17 mouse cellular contexts compared by ENCODE assay signal in genomic region chr13:42894598-42894997, GRCm38 (mm10).
DNase-seq lines count a peak whose midpoint lies in the region; ATAC-seq and TF ChIP-seq lines count a peak whose summit lies in the region.
"Had no signal": no experiment of that assay in that cellular context is flagged by ENCODE, and none has a peak within 500 bp of the region (broad histone marks: within the 10 kb centered on the region; RNA-seq: fewer than 3 reads in every experiment).

No protein-coding gene starts in this region.

- H3K4me2 ChIP-seq in forebrain, embryonic 15.5 days (replicated peaks): no peak overlapping the region
- no peak overlapping the region for H3K4me2 ChIP-seq in forebrain, embryonic 13.5 days
- H3K4me2 ChIP-seq in forebrain, postnatal 0 days (ENCODE audit: low read depth): no peak overlapping the region
- H3K4me2 ChIP-seq in forebrain, embryonic 14.5 days (ENCODE audit: low read length): no peak overlapping the region
- H3K4me2 ChIP-seq: embryonic facial prominence, embryonic 12.5 days; forebrain, embryonic 12.5 days had no signal

- 0 out of 2 replicates have a peak overlapping the region, but pooled peaks have one; percentile 23 for H3K27ac ChIP-seq in forebrain, embryonic 15.5 days (replicated peaks)
- H3K27ac ChIP-seq in forebrain, embryonic 13.5 days: no peak overlapping the region
- no peak overlapping the region for H3K27ac ChIP-seq in forebrain, postnatal 0 days (ENCODE audit: low read depth, low read length)
- no peak overlapping the region for H3K27ac ChIP-seq in forebrain, embryonic 14.5 days (ENCODE audit: low read depth, low read length)
- peak overlapping the region; percentile 36; the same call in 1 of the 2 replicates for H3K27ac ChIP-seq in layer of hippocampus, adult 2 months
- H3K27ac ChIP-seq: embryonic facial prominence, embryonic 10.5 days; embryonic facial prominence, embryonic 12.5 days; forebrain, embryonic 12.5 days had no signal

- no peaks in the 10 kb centered on the region for H3K36me3 ChIP-seq in forebrain, embryonic 15.5 days
- H3K36me3 ChIP-seq in forebrain, embryonic 13.5 days (ENCODE audit: poor library complexity, severe bottlenecking): no peaks in the 10 kb centered on the region
- H3K36me3 ChIP-seq in forebrain, postnatal 0 days (ENCODE audit: insufficient read depth): no peaks in the 10 kb centered on the region
- H3K36me3 ChIP-seq in forebrain, embryonic 14.5 days (ENCODE audit: control insufficient read depth, insufficient read depth, low read length): no peaks in the 10 kb centered on the region
- H3K36me3 ChIP-seq: embryonic facial prominence, embryonic 10.5 days; embryonic facial prominence, embryonic 12.5 days; forebrain, embryonic 12.5 days had no signal

- H3K27me3 ChIP-seq in forebrain, embryonic 15.5 days: no peaks in the 10 kb centered on the region
- no peaks in the 10 kb centered on the region for H3K27me3 ChIP-seq in forebrain, embryonic 13.5 days
- H3K27me3 ChIP-seq in forebrain, postnatal 0 days (ENCODE audit: insufficient read depth, low read length): no peaks in the 10 kb centered on the region
- no peaks in the 10 kb centered on the region for H3K27me3 ChIP-seq in forebrain, embryonic 14.5 days (replicated peaks; ENCODE audit: control insufficient read depth, insufficient read depth, low read length)
- H3K27me3 ChIP-seq: embryonic facial prominence, embryonic 12.5 days; forebrain, embryonic 12.5 days had no signal

- no peak for TF ChIP-seq CTCF in forebrain, postnatal 0 days (IDR thresholded peaks at IDR 0.05; ENCODE audit: low read depth)
- no peak for TF ChIP-seq CTCF in layer of hippocampus, adult 2 months (conservative IDR thresholded peaks at IDR 0.05)

- no peak overlapping the region for H3K9ac ChIP-seq in forebrain, embryonic 15.5 days (replicated peaks)
- no peak overlapping the region for H3K9ac ChIP-seq in forebrain, embryonic 13.5 days
- no peak overlapping the region for H3K9ac ChIP-seq in forebrain, postnatal 0 days
- no peak overlapping the region for H3K9ac ChIP-seq in forebrain, embryonic 14.5 days (ENCODE audit: low read length)
- H3K9ac ChIP-seq: embryonic facial prominence, embryonic 12.5 days; forebrain, embryonic 12.5 days had no signal

- H3K4me1 ChIP-seq in forebrain, embryonic 15.5 days: peaks cover 8% of the 10 kb centered on the region
- H3K4me1 ChIP-seq in forebrain, embryonic 13.5 days: no peaks in the 10 kb centered on the region
- 0 out of 2 replicates have a peak, but pooled peaks cover 4% of the 10 kb centered on the region for H3K4me1 ChIP-seq in forebrain, postnatal 0 days (ENCODE audit: insufficient read depth)
- H3K4me1 ChIP-seq in forebrain, embryonic 14.5 days (ENCODE audit: control insufficient read depth, insufficient read depth, low read length): no peaks in the 10 kb centered on the region; the same call in 1 of the 2 replicates
- H3K4me1 ChIP-seq: forebrain, embryonic 12.5 days had no signal

- no peak overlapping the region for H3K4me3 ChIP-seq in forebrain, embryonic 15.5 days
- H3K4me3 ChIP-seq in forebrain, embryonic 13.5 days: no peak overlapping the region
- H3K4me3 ChIP-seq in forebrain, postnatal 0 days (ENCODE audit: low read depth, low read length): no peak overlapping the region
- H3K4me3 ChIP-seq in forebrain, embryonic 14.5 days (ENCODE audit: low read depth, low read length): no peak overlapping the region
- no peak overlapping the region for H3K4me3 ChIP-seq in layer of hippocampus, adult 2 months
- H3K4me3 ChIP-seq: embryonic facial prominence, embryonic 10.5 days; embryonic facial prominence, embryonic 12.5 days; forebrain, embryonic 12.5 days had no signal

- H3K9me3 ChIP-seq in forebrain, embryonic 15.5 days: no peaks in the 10 kb centered on the region
- no peaks in the 10 kb centered on the region for H3K9me3 ChIP-seq in forebrain, embryonic 13.5 days (replicated peaks)
- H3K9me3 ChIP-seq in forebrain, postnatal 0 days (ENCODE audit: low read length): no peaks in the 10 kb centered on the region
- no peaks in the 10 kb centered on the region for H3K9me3 ChIP-seq in forebrain, embryonic 14.5 days (replicated peaks; ENCODE audit: control insufficient read depth, low read length)
- H3K9me3 ChIP-seq: embryonic facial prominence, embryonic 10.5 days; embryonic facial prominence, embryonic 12.5 days; forebrain, embryonic 12.5 days had no signal

- peak; percentile 35 for DNase-seq in forebrain, postnatal 0 days
- DNase-seq in forebrain, embryonic 14.5 days (ENCODE audit: low spot score): no peak
- DNase-seq in layer of hippocampus, adult 2 months (ENCODE audit: low spot score in 2 of 2): no peak
- no peak for DNase-seq in layer of hippocampus, adult 9-11 months
- peak; percentile 67 for DNase-seq in brain, adult 2 months (ENCODE audit: low read depth, low spot score)
- no peak for DNase-seq in B cell, adult 2 months
- DNase-seq: adrenal gland, adult 2 months; adrenal gland, postnatal 10 days; adrenal gland, postnatal 25 days; cerebellum, adult 11-12 months; cerebellum, adult 2 months; cerebellum, adult 9-10 months had no signal

- WGBS in forebrain, embryonic 15.5 days: 84% methylated on average over 12 of the region's 12 CpGs
- 96% methylated on average over 12 of the region's 12 CpGs for WGBS in forebrain, embryonic 13.5 days
- 81% methylated on average over 12 of the region's 12 CpGs for WGBS in forebrain, postnatal 0 days
- WGBS in forebrain, embryonic 14.5 days: 90% methylated on average over 12 of the region's 12 CpGs

- no peak for ATAC-seq in forebrain, embryonic 15.5 days (replicated peaks)
- no peak for ATAC-seq in forebrain, embryonic 13.5 days
- ATAC-seq in forebrain, postnatal 0 days: peak; percentile 67
- no peak for ATAC-seq in forebrain, embryonic 14.5 days

Comparison
In these comparisons a context has a peak if more than half of its experiments do, and no peak if none do; other contexts are left out.
1. H3K27ac ChIP-seq: peak in forebrain, embryonic 15.5 days (single experiment) and layer of hippocampus, adult 2 months (single experiment); none in forebrain, embryonic 13.5 days (single experiment), forebrain, postnatal 0 days (single experiment) and forebrain, embryonic 14.5 days (single experiment).
2. DNase-seq: peak in forebrain, postnatal 0 days (single experiment) and brain, adult 2 months (single experiment); none in forebrain, embryonic 14.5 days (single experiment), layer of hippocampus, adult 2 months (0 of 2), layer of hippocampus, adult 9-11 months (single experiment) and B cell, adult 2 months (0 of 2).